Mouse (Mus musculus) embryo, embryonic 11.5 days (tissue): ENCODE data around the gene Grid1.

Experiments
- DNase-seq: peaks from one replicate; pipeline ENCODE4 v3.0.0-alpha.2; 2012; ENCODE audit warnings: low read depth, low spot score

Grid1 gene

GRCm38 (mm10) chr14:34837145-34837544 lies 17.2 kb downstream of the Grid1 start:
- no peak for DNase-seq

- no peak for DNase-seq
These were observed 19.1 kb downstream of the Grid1 start for GRCm38 (mm10) chr14:34838999-34839398.

DNA sequence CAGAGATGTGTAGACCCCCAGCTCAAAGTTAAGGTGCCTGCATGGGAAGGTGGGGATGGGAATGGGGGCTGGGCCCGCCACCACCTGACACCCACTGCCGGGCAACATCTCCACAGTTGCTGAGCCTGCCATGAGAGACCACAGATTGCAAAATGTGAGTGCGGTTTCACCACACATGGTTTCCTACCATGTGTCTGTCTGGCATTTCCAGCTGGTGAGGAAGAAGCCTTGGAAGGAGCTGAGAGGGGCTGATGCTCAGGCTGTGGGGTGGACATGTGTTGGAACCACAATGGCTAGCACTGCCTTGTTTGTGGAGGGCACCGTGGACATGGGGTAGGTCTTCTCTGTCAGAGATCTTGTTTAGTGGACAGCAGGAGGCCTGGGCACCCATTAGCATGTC lies 20.0 kb downstream of the Grid1 start:
- no peak for DNase-seq

DNA sequence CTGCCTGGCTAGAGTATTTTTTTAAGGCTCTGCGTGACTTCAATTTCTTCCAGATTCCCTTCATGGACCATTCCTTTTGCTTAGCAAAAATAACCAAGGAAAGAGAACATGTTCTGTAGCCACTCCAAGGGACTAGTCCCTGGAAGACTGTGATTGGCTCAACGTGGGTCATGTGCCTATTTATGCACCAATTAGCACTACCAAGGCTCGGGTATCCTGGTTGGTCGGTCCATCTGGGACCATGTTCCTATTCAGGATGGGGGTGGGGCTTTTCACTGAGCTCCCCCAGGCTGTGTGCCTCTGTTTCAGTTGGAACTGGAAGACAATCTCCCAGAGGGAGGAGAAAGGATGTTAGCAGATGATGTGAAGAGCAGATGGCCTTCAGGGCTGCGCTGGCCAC lies 23.7 kb downstream of the Grid1 start:
- DNase-seq = no peak

- no peak for DNase-seq
These were observed 24.3 kb downstream of the Grid1 start for GRCm38 (mm10) chr14:34844166-34844565.

- no peak for DNase-seq
These were observed 26.9 kb downstream of the Grid1 start for GRCm38 (mm10) chr14:34846799-34847198.

DNA sequence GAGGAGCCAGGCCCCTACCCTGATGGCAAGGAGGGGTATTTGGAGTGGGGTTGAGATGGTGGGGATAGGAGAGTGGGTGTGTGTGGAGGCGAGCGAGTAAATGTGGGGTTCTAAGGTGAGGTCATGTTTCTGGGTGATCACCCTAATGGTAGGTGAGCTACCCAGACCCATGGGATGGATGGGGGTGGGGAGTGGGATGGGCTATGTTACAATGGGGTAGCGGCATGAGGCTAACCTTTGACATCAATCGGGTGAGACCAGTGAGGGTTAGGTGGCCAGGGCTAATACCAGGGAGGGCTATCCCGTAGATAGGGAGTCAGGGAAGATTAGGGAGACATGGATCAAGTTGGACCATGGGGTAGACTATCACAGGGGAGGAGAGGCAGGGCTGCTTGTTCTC lies 27.7 kb downstream of the Grid1 start:
- DNase-seq = no peak

DNA sequence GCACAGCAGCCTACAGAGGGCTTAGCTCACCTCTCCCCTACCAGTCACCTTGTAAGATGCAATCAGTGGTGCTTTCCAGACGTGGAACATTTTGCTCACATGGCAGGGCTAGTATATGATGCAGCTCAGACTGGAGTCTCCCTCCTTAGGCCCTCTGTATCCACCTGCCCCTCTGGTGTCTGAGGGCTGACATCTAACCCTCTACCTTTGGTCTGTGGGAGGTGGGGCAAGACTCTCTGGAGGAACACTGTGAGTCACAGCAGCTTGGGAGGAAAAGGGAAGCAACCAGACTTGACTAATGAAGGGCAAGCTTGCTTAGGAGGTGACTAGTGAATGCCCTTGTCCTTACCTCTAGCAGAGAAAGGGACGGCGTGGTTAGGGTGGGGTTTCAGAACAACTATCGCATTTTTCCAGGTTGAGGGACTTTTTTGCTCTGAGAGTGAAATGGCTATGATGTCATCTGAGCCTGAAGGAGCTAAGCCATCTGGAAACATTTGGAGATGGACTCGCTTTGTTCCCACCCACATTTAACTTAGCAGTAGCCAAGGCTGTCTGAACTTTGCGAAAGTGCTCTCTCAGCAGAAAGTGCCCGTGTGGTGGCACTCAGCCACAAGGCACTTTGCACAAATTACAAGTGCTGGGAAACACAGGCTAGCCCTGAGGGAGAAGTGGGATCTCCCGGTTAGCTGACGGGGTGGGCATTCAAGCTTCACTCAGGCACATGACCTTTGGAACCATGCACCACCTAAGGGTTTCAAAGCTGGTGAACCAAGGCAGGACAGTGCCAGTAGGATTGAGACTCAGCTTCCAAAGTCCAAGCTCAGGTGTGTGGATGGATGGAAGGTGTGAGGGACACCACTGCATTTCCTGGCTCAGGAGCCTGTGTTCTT lies 41.2 kb downstream of the Grid1 start:
- no peak for DNase-seq

DNA sequence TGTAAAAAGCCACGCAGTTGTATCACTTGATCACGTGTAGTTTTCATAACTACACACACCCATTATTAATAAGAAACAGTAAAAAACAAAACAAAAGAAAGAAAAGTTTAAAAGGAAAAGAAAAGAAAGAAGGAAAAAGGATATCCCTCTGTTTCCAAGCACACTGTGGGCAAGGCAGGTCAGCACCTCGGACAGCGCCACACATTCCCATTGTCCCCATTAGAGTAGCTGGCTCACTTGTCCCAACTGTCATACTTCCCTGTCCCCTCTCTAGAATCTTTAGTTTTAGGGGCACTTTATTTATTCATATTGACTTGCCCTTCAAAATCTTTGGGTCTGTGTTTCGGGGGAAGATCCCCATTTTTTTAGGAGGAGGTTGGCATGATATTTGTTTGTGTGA lies 47.4 kb downstream of the Grid1 start:
- peak; percentile 54 for DNase-seq

GRCm38 (mm10) chr14:34868513-34869260 lies 48.8 kb downstream of the Grid1 start:
- no peak for DNase-seq

DNA sequence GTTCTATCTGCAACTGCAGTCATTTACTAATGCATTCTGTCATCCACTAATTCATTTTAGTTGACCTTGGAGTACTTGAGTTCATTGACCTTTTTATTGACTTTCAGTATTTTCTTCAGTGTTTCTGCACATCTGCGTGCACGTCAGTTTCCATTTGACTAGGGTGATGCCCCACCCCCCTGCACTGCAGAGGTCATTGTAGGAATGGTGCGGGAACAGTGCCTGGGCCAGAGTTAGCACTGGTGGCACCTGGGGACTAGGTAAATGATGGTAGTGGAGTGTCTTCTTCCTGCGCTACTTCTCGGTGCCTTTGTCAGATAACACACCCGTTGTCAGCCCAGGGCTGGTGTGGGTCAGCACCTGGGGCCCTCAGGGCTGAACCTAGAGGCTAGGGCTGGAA lies 60.1 kb downstream of the Grid1 start:
- DNase-seq = no peak

GRCm38 (mm10) chr14:34880431-34881421 lies 60.8 kb downstream of the Grid1 start:
- DNase-seq = no peak

DNA sequence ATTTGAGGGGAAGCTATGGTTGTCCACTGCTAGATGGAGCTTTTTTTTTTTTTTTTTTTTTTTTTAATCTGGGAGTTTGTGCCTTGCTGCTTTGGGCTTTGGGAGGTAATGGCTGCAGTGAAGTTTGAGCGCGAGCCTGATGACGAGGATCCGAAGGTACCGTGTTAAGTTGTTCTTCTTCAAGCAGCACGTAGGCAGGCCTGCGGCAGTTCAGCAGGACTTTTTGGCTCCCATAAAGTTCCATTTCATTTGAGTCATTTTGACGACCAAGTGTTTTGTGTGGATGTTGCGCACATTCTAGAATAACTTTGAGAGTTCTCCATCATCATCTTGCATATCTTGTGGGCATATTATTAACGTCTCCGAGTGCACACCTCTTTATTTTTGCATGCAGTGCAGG lies 64.3 kb downstream of the Grid1 start:
- DNase-seq = no peak

DNA sequence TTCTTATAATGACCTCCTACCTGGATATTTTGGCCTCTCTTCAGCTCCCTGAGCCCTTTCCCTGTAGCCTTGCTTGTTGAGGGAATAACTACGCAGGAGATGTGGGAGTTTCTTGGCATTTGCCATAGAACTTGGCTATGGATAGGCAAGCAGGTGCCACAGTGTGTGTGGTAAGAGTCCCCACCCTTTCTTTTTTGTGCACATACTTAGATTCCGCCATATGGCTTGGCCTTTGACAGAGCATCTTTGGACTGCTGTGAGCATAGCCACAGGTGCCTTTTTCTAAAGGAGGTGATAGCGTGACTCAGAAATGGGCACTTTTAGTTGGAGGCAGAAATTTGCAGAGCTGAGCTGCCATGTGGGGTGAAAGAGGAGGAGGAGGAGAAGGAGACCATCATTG lies 64.7 kb downstream of the Grid1 start:
- no peak for DNase-seq

- no peak for DNase-seq
These were observed 72.0 kb downstream of the Grid1 start for GRCm38 (mm10) chr14:34891769-34892532.

DNA sequence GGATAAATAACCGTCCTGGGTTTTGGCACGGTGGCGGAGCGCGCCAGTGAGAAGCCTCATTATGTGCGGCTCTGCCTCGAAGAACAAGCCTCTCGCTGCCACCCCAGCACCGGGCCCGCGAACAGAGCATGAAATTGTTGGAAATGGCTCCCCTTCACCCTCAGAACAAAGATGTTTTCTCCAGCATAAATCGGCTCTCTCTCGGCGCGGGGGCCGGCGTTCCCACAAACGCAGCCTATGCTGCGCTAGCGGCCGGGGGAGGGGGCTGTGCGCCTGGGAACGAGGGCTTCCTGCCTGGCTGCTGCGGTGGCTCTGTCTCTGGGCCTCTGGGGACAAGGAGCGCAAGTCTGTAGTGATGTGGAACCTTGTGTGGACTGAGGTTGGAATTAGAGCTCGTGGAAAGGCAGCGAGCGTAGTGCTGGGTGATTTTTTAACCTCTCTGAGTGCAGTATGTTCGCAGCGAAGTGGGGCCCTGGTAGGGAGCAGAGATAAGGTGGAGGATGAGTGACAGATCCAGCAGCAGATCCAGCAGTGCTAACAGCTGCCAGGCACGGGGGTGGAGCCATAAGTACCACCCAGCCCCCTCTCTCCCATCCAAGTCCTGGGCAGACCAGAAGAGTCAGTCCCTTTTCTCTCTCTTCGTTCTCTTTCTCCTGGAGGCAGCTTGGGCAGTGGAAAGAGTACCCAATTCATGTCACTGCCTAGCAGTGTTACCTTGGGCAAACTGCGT lies 76.5 kb downstream of the Grid1 start:
- DNase-seq = peak; percentile 24

GRCm38 (mm10) chr14:34903854-34904253 lies 83.9 kb downstream of the Grid1 start:
- DNase-seq = no peak

- no peak for DNase-seq
These were observed 85.8 kb downstream of the Grid1 start for GRCm38 (mm10) chr14:34905697-34906096.

- no peak for DNase-seq
These were observed 88.5 kb downstream of the Grid1 start for GRCm38 (mm10) chr14:34908366-34908765.

- DNase-seq = no peak
These were observed 88.9 kb downstream of the Grid1 start for GRCm38 (mm10) chr14:34908804-34909203.
